In the genomic region with DNA sequence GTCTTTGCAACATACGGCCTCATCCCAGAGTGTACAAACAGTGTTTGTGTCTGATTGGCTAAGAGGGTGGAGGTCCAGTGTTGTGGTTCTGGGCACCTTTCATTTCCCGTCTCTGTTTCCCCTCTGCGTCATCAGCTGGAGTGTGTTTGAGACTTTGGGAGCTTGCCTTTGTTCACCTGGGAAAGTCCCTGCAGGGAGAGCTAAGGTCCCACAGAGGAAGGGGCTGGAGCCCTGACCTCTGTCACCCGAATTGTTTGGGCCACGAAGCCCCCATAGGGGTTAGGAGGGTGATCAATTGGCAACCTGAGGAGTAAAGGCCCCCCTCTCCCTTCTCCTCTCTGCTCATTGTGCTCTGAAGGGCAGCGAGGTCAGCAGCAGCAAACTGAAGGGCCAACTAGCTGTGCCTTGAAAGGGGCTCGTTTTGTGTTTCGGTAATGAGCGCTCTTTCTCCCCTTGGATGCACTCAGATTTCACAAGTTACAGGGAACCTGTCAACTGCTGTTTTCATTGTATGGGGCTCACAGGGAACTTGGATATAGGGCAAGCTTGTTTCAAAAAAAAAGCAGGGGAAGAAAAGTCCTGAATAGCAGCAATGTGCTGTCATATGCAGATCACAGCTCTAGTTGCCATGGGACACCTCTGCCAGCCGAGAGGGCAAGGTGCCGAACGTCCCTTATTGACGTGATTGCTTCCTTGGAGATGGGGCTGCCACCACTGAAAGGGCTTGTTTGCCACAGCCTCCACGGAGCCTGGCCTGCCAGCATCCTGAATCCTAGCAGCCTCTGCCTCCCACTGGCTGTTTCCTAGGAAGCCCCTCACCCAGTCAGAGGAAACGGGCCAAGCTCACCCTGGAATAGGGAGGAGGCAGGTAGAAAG, we compare ENCODE assay signal across 8 mouse cellular contexts.
A peak's percentile ranks its signal among the peaks of the same experiment; 100 is the strongest.
DNase-seq lines count a peak whose midpoint lies in the region; ATAC-seq lines count a peak whose summit lies in the region.

No protein-coding gene starts in this region.

- no peaks in the 10 kb centered on the region for H3K27me3 ChIP-seq in embryonic facial prominence, embryonic 15.5 days
- no peaks in the 10 kb centered on the region for H3K27me3 ChIP-seq in midbrain, embryonic 15.5 days (replicated peaks)

- no peak overlapping the region for H3K4me2 ChIP-seq in embryonic facial prominence, embryonic 15.5 days (replicated peaks)
- H3K4me2 ChIP-seq in midbrain, embryonic 15.5 days, result no peak overlapping the region

- H3K4me1 ChIP-seq in embryonic facial prominence, embryonic 15.5 days, result peaks cover 22% of the 10 kb centered on the region
- H3K4me1 ChIP-seq in midbrain, embryonic 15.5 days, result peaks cover 11% of the 10 kb centered on the region

- 0 out of 2 replicates have a peak overlapping the region, but pooled peaks have one; percentile 36 for H3K27ac ChIP-seq in embryonic facial prominence, embryonic 15.5 days (replicated peaks)
- peak overlapping the region; percentile 67 for H3K27ac ChIP-seq in midbrain, embryonic 15.5 days

- no peaks in the 10 kb centered on the region for H3K36me3 ChIP-seq in embryonic facial prominence, embryonic 15.5 days
- no peaks in the 10 kb centered on the region for H3K36me3 ChIP-seq in midbrain, embryonic 15.5 days (replicated peaks)

- intact Hi-C loops in heart, postnatal 36 days (cut with DNase I), result no loop called here

- H3K9me3 ChIP-seq in embryonic facial prominence, embryonic 15.5 days (replicated peaks), result no peaks in the 10 kb centered on the region
- no peaks in the 10 kb centered on the region for H3K9me3 ChIP-seq in midbrain, embryonic 15.5 days

- DNase-seq in heart, adult 11 months, result peak; percentile 97
- no peak for DNase-seq in heart, postnatal 36 days
- DNase-seq in layer of hippocampus, adult 9-11 months, result peak; percentile 69
- DNase-seq in spleen, postnatal 10 days (ENCODE audit: low spot score in 2 of 2), result no peak
- no peak for DNase-seq in ovary, adult 18-20 months (ENCODE audit: low spot score)

- ATAC-seq in embryonic facial prominence, embryonic 15.5 days (ENCODE audit: insufficient number of reproducible peaks, low FRiP score, low TSS enrichment, low read depth), result no peak
- peak; percentile 85 for ATAC-seq in midbrain, embryonic 15.5 days (replicated peaks)
- ATAC-seq in erythroid progenitor cell, adult 5-6 weeks (replicated peaks; ENCODE audit: low FRiP score, poor library complexity, severe bottlenecking), result no peak

- WGBS in embryonic facial prominence, embryonic 15.5 days, result 40% methylated on average over 15 of the region's 15 CpGs
- WGBS in midbrain, embryonic 15.5 days, result 9% methylated on average over 15 of the region's 15 CpGs

- no peak overlapping the region for H3K9ac ChIP-seq in embryonic facial prominence, embryonic 15.5 days
- H3K9ac ChIP-seq in midbrain, embryonic 15.5 days, result no peak overlapping the region

- no peak overlapping the region for H3K4me3 ChIP-seq in embryonic facial prominence, embryonic 15.5 days (replicated peaks)
- H3K4me3 ChIP-seq in midbrain, embryonic 15.5 days, result no peak overlapping the region

Comparison
In these comparisons a context has a peak if more than half of its experiments do, and no peak if none do; other contexts are left out.
1. DNase-seq: peak in heart, adult 11 months (single experiment) and layer of hippocampus, adult 9-11 months (single experiment); none in heart, postnatal 36 days (0 of 2), spleen, postnatal 10 days (0 of 2) and ovary, adult 18-20 months (single experiment).